Mouse (Mus musculus): ENCODE measurements around the gene Ipo5. TPM values are rescaled to one million over a fixed set of nuclear protein-coding genes. Genes with fewer than 3 reads are reported as not detected.

Gene Ipo5
- total RNA-seq, 4 experiments from 2014 or later, result 104 to 116 (median 106) TPM

Other genes starting within 250 kb of the Ipo5 start
- gene Farp1, start 124.0 kb downstream of the Ipo5 start, total RNA-seq (2022), result 100 to 1,000 TPM; 125 to 132 (median 132) TPM